Mouse (Mus musculus) Patski (cell line): ENCODE data around the gene Auh. TPM values are rescaled to one million over a fixed set of nuclear protein-coding genes. Genes with fewer than 3 reads are reported as not detected.

Experiments used
- ATAC-seq: fragments of 100-300 bp; one replicate; pipeline ENCODE4 v1.8.0; 2021
- CTCF ChIA-PET: fragments of 350-600 bp; sonication (Branson Sonifier 250); formaldehyde crosslinking; loops from one replicate; lab custom pipeline; 2022; ENCODE audit warnings: inconsistent platforms; lab: Charles Lee
- POLR2A ChIA-PET: fragments of 350-600 bp; sonication (Branson Sonifier 250); formaldehyde crosslinking; loops from one replicate; lab custom pipeline; 2022; ENCODE audit warnings: antibody characterized with exemption, inconsistent platforms; lab: Charles Lee
- DNase-seq: peaks from one replicate; pipeline ENCODE4 v3.0.0-alpha.2; 2011; ENCODE audit warnings: low read depth, low spot score
- H3K27me3 ChIP-seq: fragments of 371-371 bp; one replicate; pipeline ENCODE4 v1.5.1; 2021
- CTCF ChIP-seq: fragments of 100-300 bp; IDR thresholded peaks from one replicate; pipeline ENCODE4 v1.5.1; 2021
- in situ Hi-C: fragments of 300-500 bp; cut with MboI; formaldehyde crosslinking; loops from 3 replicates; pipeline ENCODE4 v1.11.1; 2018; ENCODE audit warnings: low pct_unique_long_range_greater_than_20kb, mixed read lengths
- polyA plus RNA-seq: library from polyadenylated mRNA; unstranded; gene quantifications from one replicate; pipeline ENCODE4 v1.2.3, GENCODE M21; 2021

Gene Auh
- polyA plus RNA-seq, 1 experiment from 2014 or later = 74.2 TPM

GRCm38 (mm10) chr13:52813750-52814149, 115.7 kb downstream of the Auh start:
- in situ Hi-C loops = loop anchor here (5.0 kb wide), 1 partner anchor 96 kb away; no protein-coding TSS in a partner anchor
- DNase-seq (no peak), ATAC-seq (no peak)
- ChIA-PET CTCF (no interaction called here), POLR2A (no interaction called here)
- no peaks in the 10 kb centered on the region for H3K27me3 ChIP-seq
- no peak for TF ChIP-seq CTCF

- DNase-seq (no peak), ATAC-seq (no peak)
Observed at GRCm38 (mm10) chr13:52812549-52813515, 116.6 kb downstream of the Auh start.

GRCm38 (mm10) chr13:52807722-52808121, 121.8 kb downstream of the Auh start:
- ATAC-seq = no peak
- no peak for TF ChIP-seq CTCF
- POLR2A ChIA-PET = interaction anchor here (1.5 kb wide), 1 partner anchor 10 kb away, joined by 7 read pairs; no protein-coding TSS in a partner anchor

More at GRCm38 (mm10) chr13:52812549-52813515, 116.6 kb downstream of the Auh start:
- in situ Hi-C loops = loop anchor here (5.0 kb wide), 1 partner anchor 96 kb away; no protein-coding TSS in a partner anchor
- CTCF ChIA-PET = no interaction called here
- TF ChIP-seq CTCF = no peak
- H3K27me3 ChIP-seq = no peaks in the 10 kb centered on the region
- POLR2A ChIA-PET = no interaction called here

GRCm38 (mm10) chr13:52806029-52806428, 123.5 kb downstream of the Auh start:
- ChIA-PET POLR2A (no interaction called here), CTCF (no interaction called here)
- no peak for ATAC-seq
- in situ Hi-C loops = no loop called here
- TF ChIP-seq CTCF = no peak
- H3K27me3 ChIP-seq = no peaks in the 10 kb centered on the region
- no peak for DNase-seq

More at GRCm38 (mm10) chr13:52807722-52808121, 121.8 kb downstream of the Auh start:
- DNase-seq = no peak
- CTCF ChIA-PET = no interaction called here
- in situ Hi-C loops = no loop called here
- no peaks in the 10 kb centered on the region for H3K27me3 ChIP-seq

- no peaks in the 10 kb centered on the region for H3K27me3 ChIP-seq
- POLR2A ChIA-PET = no interaction called here
- TF ChIP-seq CTCF = no peak
- no peak for ATAC-seq
- CTCF ChIA-PET = no interaction called here
- in situ Hi-C loops = no loop called here
- DNase-seq = no peak
Observed at GRCm38 (mm10) chr13:52805581-52805980, 123.9 kb downstream of the Auh start.

- ChIA-PET CTCF (no interaction called here), POLR2A (no interaction called here)
- no peak for DNase-seq
- ATAC-seq = no peak
- in situ Hi-C loops = no loop called here
- no peak for TF ChIP-seq CTCF
- no peaks in the 10 kb centered on the region for H3K27me3 ChIP-seq
Observed at GRCm38 (mm10) chr13:52802482-52802881, 127.0 kb downstream of the Auh start.

- POLR2A ChIA-PET = no interaction called here
Observed at GRCm38 (mm10) chr13:52800687-52801341, 128.7 kb downstream of the Auh start.

GRCm38 (mm10) chr13:52800091-52800490, 129.4 kb downstream of the Auh start:
- POLR2A ChIA-PET = no interaction called here
- in situ Hi-C loops = no loop called here
- ATAC-seq = no peak
- H3K27me3 ChIP-seq = no peaks in the 10 kb centered on the region
- TF ChIP-seq CTCF = no peak
- DNase-seq = no peak
- CTCF ChIA-PET = no interaction called here

More at GRCm38 (mm10) chr13:52800687-52801341, 128.7 kb downstream of the Auh start:
- ATAC-seq (no peak), DNase-seq (no peak)
- CTCF ChIA-PET = no interaction called here
- no peak for TF ChIP-seq CTCF
- in situ Hi-C loops = no loop called here
- no peaks in the 10 kb centered on the region for H3K27me3 ChIP-seq

GRCm38 (mm10) chr13:52794232-52794631, 135.2 kb downstream of the Auh start:
- DNase-seq = no peak
- POLR2A ChIA-PET = no interaction called here
- ATAC-seq = no peak
- in situ Hi-C loops = no loop called here
- no peak for TF ChIP-seq CTCF
- no peaks in the 10 kb centered on the region for H3K27me3 ChIP-seq
- CTCF ChIA-PET = interaction anchor here (1.4 kb wide), 1 partner anchor 10 kb away, joined by 3 read pairs; no protein-coding TSS in a partner anchor

GRCm38 (mm10) chr13:52793434-52793989, 136.0 kb downstream of the Auh start:
- DNase-seq (no peak), ATAC-seq (no peak)
- CTCF ChIA-PET = interaction anchor here (1.4 kb wide), 1 partner anchor 11 kb away, joined by 3 read pairs; no protein-coding TSS in a partner anchor

More at GRCm38 (mm10) chr13:52793434-52793989, 136.0 kb downstream of the Auh start:
- no peaks in the 10 kb centered on the region for H3K27me3 ChIP-seq
- in situ Hi-C loops = no loop called here
- no peak for TF ChIP-seq CTCF
- POLR2A ChIA-PET = no interaction called here
